Mouse (Mus musculus) midbrain, embryonic 11.5 days (tissue): ENCODE data around the gene Ccn2. TPM values are rescaled to one million over a fixed set of nuclear protein-coding genes. Genes with fewer than 3 reads are reported as not detected.

Experiments used
- ATAC-seq: fragments of 200-750 bp; cut with Nextera tagmentation; 2 replicates; pipeline ENCODE4 v1.8.0; 2017; ENCODE audit warnings: moderate TSS enrichment, moderate library complexity; ENCODE audit not compliant: low FRiP score
- DNase-seq: peaks from one replicate; pipeline ENCODE4 v3.0.0; 2015; ENCODE audit warnings: low spot score; ENCODE audit errors: missing footprints
- H3K27ac ChIP-seq: fragments of 300-500 bp; sonication (generic); 2 replicates; pipeline ENCODE4 v1.5.1; 2014; ENCODE audit warnings: low read depth, low read length
- H3K27me3 ChIP-seq: fragments of 300-500 bp; sonication (generic); 2 replicates; pipeline ENCODE4 v1.6.1; 2014; ENCODE audit warnings: mild to moderate bottlenecking, low read length, moderate library complexity, mixed read lengths; ENCODE audit not compliant: control insufficient read depth, insufficient read depth
- H3K36me3 ChIP-seq: fragments of 300-500 bp; sonication (generic); 2 replicates; pipeline ENCODE4 v1.6.1; 2014; ENCODE audit warnings: mild to moderate bottlenecking, low read length, moderate library complexity, mixed read lengths; ENCODE audit not compliant: control insufficient read depth, insufficient read depth
- H3K4me1 ChIP-seq: fragments of 300-500 bp; sonication (generic); 2 replicates; pipeline ENCODE4 v1.6.1; 2014; ENCODE audit warnings: low read length; ENCODE audit not compliant: control insufficient read depth, insufficient read depth
- H3K4me2 ChIP-seq: fragments of 300-500 bp; sonication (generic); 2 replicates; pipeline ENCODE4 v1.6.1; 2014; ENCODE audit warnings: mild to moderate bottlenecking, moderate library complexity
- H3K4me3 ChIP-seq: fragments of 300-500 bp; sonication (generic); 2 replicates; pipeline ENCODE4 v1.5.1; 2014; ENCODE audit warnings: low read depth, low read length
- H3K9ac ChIP-seq: fragments of 300-500 bp; sonication (generic); 2 replicates; pipeline ENCODE4 v1.6.1; 2014; ENCODE audit warnings: low read length
- H3K9me3 ChIP-seq: fragments of 300-500 bp; sonication (generic); 2 replicates; pipeline ENCODE4 v1.6.1; 2016; ENCODE audit warnings: low read length; ENCODE audit not compliant: control insufficient read depth
- WGBS: fragments of 180-500 bp; shearing (Covaris S2); extraction: QIAGEN DNeasy Blood & Tissue Kit; methylation state at CpG from one replicate; pipeline ENCODE4 v1.1.7; 2014; 5-methylcytosine and 5-hydroxymethylcytosine counted together
- polyA plus RNA-seq: library from polyadenylated mRNA; unstranded; fragments of >200 nt; fragmentation: Nextera tagmentation; extraction: Ambion mirVana; gene quantifications from 2 replicates; pipeline ENCODE4 v1.2.1, GENCODE M21; 2014

The Ccn2 gene
- polyA plus RNA-seq, 1 experiment from 2014 or later, result 3.2 TPM

DNA sequence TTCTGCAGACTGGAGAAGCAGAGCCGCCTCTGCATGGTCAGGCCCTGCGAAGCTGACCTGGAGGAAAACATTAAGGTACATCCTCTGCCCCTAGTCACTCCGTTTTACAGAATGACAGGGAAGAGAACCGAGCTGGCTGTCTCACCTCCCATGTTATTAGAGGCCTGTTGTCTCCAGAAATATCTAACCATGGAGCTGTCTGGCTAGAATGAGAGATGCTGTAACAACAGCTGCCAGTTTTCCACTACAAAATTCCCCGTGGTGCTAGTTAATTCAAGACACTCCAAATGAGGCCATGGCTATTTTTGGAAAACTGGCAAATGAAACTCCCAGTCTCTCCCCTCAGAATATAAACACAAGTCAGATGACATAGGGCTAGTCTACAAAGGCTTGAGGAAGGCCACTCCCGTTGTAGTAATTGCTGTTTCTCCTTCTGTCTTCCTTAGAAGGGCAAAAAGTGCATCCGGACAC lies 1.7 kb downstream of the Ccn2 start:
- WGBS, result 64% methylated on average over 7 of the region's 7 CpGs
- Histone ChIP-seq H3K36me3 (no peaks in the 10 kb centered on the region), H3K4me3 (peak overlapping the region; percentile 62; the same call in 1 of the 2 replicates), H3K4me1 (peaks cover 6% of the 10 kb centered on the region), H3K4me2 (peak overlapping the region; percentile 47), H3K9ac (no peak overlapping the region), H3K27ac (no peak overlapping the region), H3K9me3 (no peaks in the 10 kb centered on the region), H3K27me3 (no peaks in the 10 kb centered on the region)
- DNase-seq, result no peak
- no peak for ATAC-seq

DNA sequence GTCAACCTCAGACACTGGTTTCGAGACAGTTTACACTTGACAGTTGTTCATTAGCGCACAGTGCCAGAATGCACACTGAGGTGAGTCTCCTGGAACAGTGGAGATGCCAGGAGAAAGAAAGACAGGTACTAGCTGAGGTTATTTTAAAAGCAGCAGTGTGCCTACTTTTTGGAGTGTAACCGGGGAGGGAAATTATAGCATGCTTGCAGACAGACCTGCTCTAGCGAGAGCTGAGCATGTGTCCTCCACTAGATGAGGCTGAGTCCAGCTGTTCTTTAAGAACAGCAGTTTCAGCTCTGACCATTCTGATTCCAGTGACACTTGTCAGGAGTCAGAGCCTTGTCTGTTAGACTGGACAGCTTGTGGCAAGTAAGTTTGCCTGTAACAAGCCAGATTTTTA lies 2.5 kb downstream of the Ccn2 start:
- Histone ChIP-seq H3K27me3 (no peaks in the 10 kb centered on the region), H3K27ac (no peak overlapping the region), H3K4me3 (no peak overlapping the region), H3K36me3 (no peaks in the 10 kb centered on the region), H3K9ac (no peak overlapping the region), H3K4me2 (no peak overlapping the region), H3K9me3 (no peaks in the 10 kb centered on the region), H3K4me1 (peaks cover 6% of the 10 kb centered on the region)
- ATAC-seq (no peak), DNase-seq (no peak)
- WGBS, result 87% methylated on average over 4 of the region's 4 CpGs

GRCm38 (mm10) chr10:24598693-24599092 lies 3.5 kb downstream of the Ccn2 start:
- 85% methylated on average over 6 of the region's 6 CpGs for WGBS
- ATAC-seq, result no peak
- no peak overlapping the region for H3K9ac ChIP-seq

DNA sequence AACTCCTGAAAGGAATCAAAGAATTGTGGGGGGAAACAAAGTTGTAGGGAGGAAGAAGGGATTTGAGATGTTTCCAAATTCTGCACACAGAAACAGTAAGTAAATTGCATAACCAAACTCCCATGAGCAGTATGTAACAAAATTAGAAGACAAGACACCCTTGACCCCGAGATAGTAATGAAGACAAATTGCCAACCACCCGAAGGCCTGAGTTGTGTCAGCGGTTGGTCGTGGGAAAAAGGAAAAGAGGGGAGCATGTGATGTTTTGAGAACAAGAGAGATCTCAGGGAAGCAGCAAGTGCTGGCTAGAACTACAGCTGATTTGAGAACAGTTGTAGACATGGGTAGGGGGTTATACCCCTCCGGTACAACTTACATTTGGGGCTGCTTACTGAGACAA lies 4.6 kb downstream of the Ccn2 start:
- no peaks in the 10 kb centered on the region for H3K9me3 ChIP-seq
- H3K27ac ChIP-seq, result no peak overlapping the region
- H3K36me3 ChIP-seq, result no peaks in the 10 kb centered on the region
- H3K27me3 ChIP-seq, result no peaks in the 10 kb centered on the region
- DNase-seq, result no peak
- no peak overlapping the region for H3K4me2 ChIP-seq
- H3K9ac ChIP-seq, result no peak overlapping the region
- 85% methylated on average over 5 of the region's 5 CpGs for WGBS
- H3K4me1 ChIP-seq, result peaks cover 6% of the 10 kb centered on the region
- ATAC-seq, result no peak
- no peak overlapping the region for H3K4me3 ChIP-seq

More at GRCm38 (mm10) chr10:24598693-24599092, 3.5 kb downstream of the Ccn2 start:
- H3K9me3 ChIP-seq, result no peaks in the 10 kb centered on the region
- H3K4me1 ChIP-seq, result peaks cover 6% of the 10 kb centered on the region
- H3K27ac ChIP-seq, result no peak overlapping the region
- DNase-seq, result no peak
- no peaks in the 10 kb centered on the region for H3K27me3 ChIP-seq
- no peaks in the 10 kb centered on the region for H3K36me3 ChIP-seq
- H3K4me2 ChIP-seq, result no peak overlapping the region
- H3K4me3 ChIP-seq, result no peak overlapping the region

- WGBS, result 87% methylated on average over 2 of the region's 2 CpGs
- H3K27me3 ChIP-seq, result no peaks in the 10 kb centered on the region
- no peaks in the 10 kb centered on the region for H3K4me1 ChIP-seq
- ATAC-seq (no peak), DNase-seq (no peak)
- H3K9ac ChIP-seq, result no peak overlapping the region
- no peak overlapping the region for H3K27ac ChIP-seq
- no peak overlapping the region for H3K4me2 ChIP-seq
- no peaks in the 10 kb centered on the region for H3K36me3 ChIP-seq
- no peaks in the 10 kb centered on the region for H3K9me3 ChIP-seq
- H3K4me3 ChIP-seq, result no peak overlapping the region
These were observed 7.8 kb downstream of the Ccn2 start for GRCm38 (mm10) chr10:24603035-24603434.

DNA sequence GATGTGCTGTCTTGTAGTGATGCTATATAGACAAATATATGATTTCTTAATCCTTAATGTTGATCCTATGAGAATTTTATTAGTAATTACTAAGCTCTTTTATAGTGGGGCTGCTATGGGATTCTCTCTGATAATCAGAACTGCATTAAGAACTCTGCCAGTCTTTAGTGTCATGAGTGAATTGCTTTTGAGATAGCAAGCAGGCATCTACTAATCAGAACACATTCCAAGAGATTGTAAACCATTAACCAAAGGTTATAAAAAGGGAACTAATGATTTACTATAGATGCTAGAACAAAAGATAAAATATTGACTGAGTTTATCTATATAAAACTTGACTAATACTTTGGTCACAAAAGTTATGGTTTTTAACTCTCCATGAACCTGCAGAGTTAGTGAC lies 8.5 kb downstream of the Ccn2 start:
- no peak overlapping the region for H3K27ac ChIP-seq
- no peak for DNase-seq
- no peak for ATAC-seq
- no peaks in the 10 kb centered on the region for H3K36me3 ChIP-seq
- no peaks in the 10 kb centered on the region for H3K27me3 ChIP-seq
- H3K9ac ChIP-seq, result no peak overlapping the region
- no peak overlapping the region for H3K4me2 ChIP-seq
- H3K4me3 ChIP-seq, result no peak overlapping the region
- H3K4me1 ChIP-seq, result no peaks in the 10 kb centered on the region
- no peaks in the 10 kb centered on the region for H3K9me3 ChIP-seq

DNA sequence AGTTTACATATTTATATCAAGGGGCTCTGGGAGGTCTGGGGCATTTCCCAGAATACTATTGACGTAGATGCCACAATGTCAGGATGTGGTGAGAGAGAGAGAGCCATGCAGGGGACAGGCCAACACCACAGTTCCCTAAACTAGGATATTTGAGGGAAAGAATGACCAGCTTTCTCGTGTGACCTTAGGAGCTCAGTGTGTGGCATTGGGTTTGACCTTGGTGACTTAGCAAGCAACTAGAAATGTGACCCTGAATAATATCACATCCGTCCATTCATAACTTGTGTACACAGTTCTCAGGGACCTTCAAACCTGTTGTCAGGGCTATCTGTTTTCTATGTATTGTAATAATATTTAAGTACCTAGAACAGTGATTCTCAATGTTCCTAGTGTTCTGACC lies 13.9 kb downstream of the Ccn2 start:
- WGBS, result 85% methylated on average over 3 of the region's 3 CpGs
- H3K4me3 ChIP-seq, result no peak overlapping the region
- ATAC-seq (no peak), DNase-seq (no peak)
- no peaks in the 10 kb centered on the region for H3K4me1 ChIP-seq
- no peaks in the 10 kb centered on the region for H3K36me3 ChIP-seq
- H3K4me2 ChIP-seq, result no peak overlapping the region
- H3K27ac ChIP-seq, result no peak overlapping the region
- no peaks in the 10 kb centered on the region for H3K9me3 ChIP-seq
- H3K9ac ChIP-seq, result no peak overlapping the region
- no peaks in the 10 kb centered on the region for H3K27me3 ChIP-seq

DNA sequence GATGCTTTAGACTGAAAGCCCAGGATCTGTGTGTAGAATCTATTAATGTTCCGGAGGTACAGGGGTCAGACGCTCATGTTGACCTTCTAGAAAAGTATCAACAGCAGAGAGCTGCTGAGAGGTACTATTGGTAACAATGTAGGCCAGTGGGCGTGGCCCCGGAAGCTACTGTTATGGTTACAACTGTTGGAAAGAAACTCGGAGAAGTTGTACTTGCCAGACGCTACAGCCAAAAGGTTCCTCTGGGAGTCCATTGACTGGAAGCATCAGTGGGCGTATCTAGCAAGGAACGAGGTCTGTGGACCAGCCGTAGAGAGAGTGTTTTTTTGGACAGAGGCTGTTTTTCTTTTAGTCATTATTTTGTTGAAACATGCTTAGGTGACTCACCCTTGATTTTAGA lies 14.5 kb downstream of the Ccn2 start:
- DNase-seq (no peak), ATAC-seq (no peak)
- Histone ChIP-seq H3K9ac (no peak overlapping the region), H3K9me3 (no peaks in the 10 kb centered on the region), H3K4me3 (no peak overlapping the region), H3K27ac (no peak overlapping the region), H3K4me2 (no peak overlapping the region), H3K4me1 (no peaks in the 10 kb centered on the region), H3K36me3 (no peaks in the 10 kb centered on the region), H3K27me3 (no peaks in the 10 kb centered on the region)
- 87% methylated on average over 9 of the region's 9 CpGs for WGBS

GRCm38 (mm10) chr10:24614726-24615125 lies 19.5 kb downstream of the Ccn2 start:
- Histone ChIP-seq H3K27me3 (no peaks in the 10 kb centered on the region), H3K27ac (no peak overlapping the region), H3K4me3 (no peak overlapping the region), H3K9ac (no peak overlapping the region), H3K4me2 (no peak overlapping the region), H3K4me1 (no peaks in the 10 kb centered on the region), H3K9me3 (no peaks in the 10 kb centered on the region), H3K36me3 (no peaks in the 10 kb centered on the region)
- no peak for ATAC-seq
- 85% methylated on average over 4 of the region's 4 CpGs for WGBS
- DNase-seq, result peak; percentile 79

DNA sequence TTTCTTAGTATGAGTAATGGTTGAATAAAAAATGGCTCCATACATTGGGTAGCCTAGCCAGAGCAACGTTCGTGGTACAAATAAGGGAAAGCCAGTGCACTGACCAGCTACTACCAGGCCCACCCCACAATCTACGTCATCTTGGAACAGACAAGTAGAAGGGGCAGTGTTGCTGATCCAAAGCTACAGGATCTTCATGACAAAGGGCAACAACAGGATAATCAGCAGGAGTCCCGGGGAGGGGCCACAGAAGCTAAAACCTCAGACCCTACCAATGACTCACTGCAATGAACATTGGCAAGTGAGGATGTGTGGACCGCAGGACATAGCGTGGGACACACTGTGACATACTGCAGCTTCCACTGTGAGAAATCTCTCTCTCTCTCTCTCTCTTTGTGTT lies 20.6 kb downstream of the Ccn2 start:
- Histone ChIP-seq H3K9me3 (no peaks in the 10 kb centered on the region), H3K36me3 (no peaks in the 10 kb centered on the region), H3K4me3 (no peak overlapping the region), H3K27me3 (no peaks in the 10 kb centered on the region), H3K27ac (no peak overlapping the region), H3K9ac (no peak overlapping the region), H3K4me1 (no peaks in the 10 kb centered on the region), H3K4me2 (no peak overlapping the region)
- no peak for ATAC-seq
- no peak for DNase-seq
- 81% methylated on average over 6 of the region's 6 CpGs for WGBS
